Mouse (Mus musculus) ES-Bruce4 (cell line): ENCODE data around the gene Cnpy2.

Experiments used
- CTCF ChIP-seq: IDR thresholded peaks from one replicate; pipeline ENCODE4 v1.8.1; 2011; ENCODE audit warnings: low read depth, low read length
- EP300 ChIP-seq: IDR thresholded peaks from 2 replicates; pipeline ENCODE4 v1.6.1; 2011; ENCODE audit warnings: low read depth, low read length; ENCODE audit not compliant: insufficient read depth

GRCm38 (mm10) chr10:128344568-128345275, 22.5 kb downstream of the Cnpy2 start:
- TF ChIP-seq CTCF (no peak), EP300 (no peak)
